Mouse (Mus musculus): ENCODE data around the gene Slfn14.

GRCm38 (mm10) chr11:83294133-83294532 is 7.6 kb upstream of the Slfn14 start:
- TF ChIP-seq CTCF (IDR thresholded peaks at IDR 0.05; ENCODE audit: borderline replicate concordance, extremely low read depth, insufficient read depth, insufficient read length) (no peak), POLR2A (IDR thresholded peaks at IDR 0.05; ENCODE audit: borderline replicate concordance, extremely low read depth, insufficient read depth, insufficient read length, poor library complexity, severe bottlenecking) (no peak)

All from brain, embryonic 14.5 days (tissue).